Mouse (Mus musculus) olfactory bulb, adult 2 months (tissue): ENCODE data around the gene Atp11a.

Experiments used
- CTCF ChIP-seq: fragments of 200-500 bp; IDR thresholded peaks from 2 replicates; pipeline ENCODE4 v1.5.1; 2012; ENCODE audit warnings: low read depth, mild to moderate bottlenecking, low read length, moderate library complexity; ENCODE audit not compliant: insufficient read depth
- POLR2A ChIP-seq: fragments of 200-500 bp; IDR thresholded peaks from 2 replicates; pipeline ENCODE4 v1.6.1; 2012; ENCODE audit warnings: mild to moderate bottlenecking, low read depth, low read length, moderate library complexity; ENCODE audit not compliant: insufficient read depth

DNA sequence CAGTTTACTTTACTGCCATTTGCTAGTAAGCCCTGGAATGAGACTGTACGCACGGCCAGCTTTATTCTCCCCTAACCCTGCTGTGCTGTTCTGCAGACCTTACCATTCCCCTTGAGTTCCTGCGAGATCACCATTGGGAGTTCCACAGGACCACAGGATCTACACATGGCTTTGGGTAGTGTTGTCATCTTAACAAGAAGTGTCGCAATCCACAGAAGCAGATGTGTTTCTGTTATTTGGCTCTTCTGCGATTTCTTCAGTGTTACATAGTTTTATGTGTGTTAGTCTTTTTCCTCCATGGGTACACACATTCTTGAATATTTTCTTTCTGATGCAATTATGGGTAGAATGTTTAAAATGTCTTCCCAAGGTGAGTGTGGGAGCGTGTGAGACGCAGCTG is 84.0 kb downstream of the Atp11a start:
- TF ChIP-seq CTCF = no peak
- TF ChIP-seq POLR2A = no peak
